Mouse (Mus musculus): ENCODE measurements around the gene Brip1. TPM values are rescaled to one million over a fixed set of nuclear protein-coding genes. Genes with fewer than 3 reads are reported as not detected.
"Not testable (repeated sequence)": the region's sequence is repeated elsewhere in the genome, so short reads cannot be mapped to it uniquely, and the experiment has no call there.

Gene Brip1
- polyA plus RNA-seq, 1 experiment from 2014 or later: 0.64 TPM

DNA sequence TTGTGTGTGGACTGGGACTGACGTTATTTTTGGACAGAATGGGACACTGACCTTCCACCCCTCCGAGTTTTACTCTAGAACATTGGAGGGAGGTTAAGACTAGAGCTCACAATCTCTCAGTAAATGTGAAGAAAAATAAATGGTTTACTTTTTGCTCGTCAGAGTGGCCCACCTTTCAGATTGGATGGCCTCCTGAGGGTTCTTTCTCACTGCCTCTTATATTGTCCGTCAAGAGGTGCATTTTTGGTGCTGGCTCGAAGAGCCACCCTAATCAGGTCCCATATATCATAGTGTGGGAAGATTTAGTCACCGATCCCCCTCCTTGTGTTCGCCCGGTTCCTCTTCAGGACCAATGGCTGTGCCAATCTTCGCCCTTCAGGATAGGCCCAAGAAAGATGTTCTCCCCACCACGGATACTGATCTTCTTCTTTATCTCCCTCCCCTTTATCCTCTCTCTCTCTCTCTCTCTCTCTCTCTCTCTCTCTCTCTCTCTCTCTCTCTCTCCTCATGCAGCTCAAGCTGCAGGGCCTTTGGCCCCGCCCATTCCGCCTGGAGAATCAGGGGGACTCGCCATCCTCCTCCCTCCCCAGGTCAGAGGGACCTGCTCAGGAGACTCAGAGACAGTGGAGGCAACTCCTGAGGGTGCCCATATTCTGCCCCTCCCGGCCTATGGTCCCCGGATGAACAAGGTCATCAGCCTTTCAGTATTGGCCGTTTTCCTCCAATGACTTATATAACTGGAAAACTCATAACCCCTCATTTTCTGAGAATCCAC is 1.1 kb upstream of the Brip1 start:
- 55% methylated on average over 16 of the region's 16 CpGs for WGBS
- no peak for ATAC-seq

DNA sequence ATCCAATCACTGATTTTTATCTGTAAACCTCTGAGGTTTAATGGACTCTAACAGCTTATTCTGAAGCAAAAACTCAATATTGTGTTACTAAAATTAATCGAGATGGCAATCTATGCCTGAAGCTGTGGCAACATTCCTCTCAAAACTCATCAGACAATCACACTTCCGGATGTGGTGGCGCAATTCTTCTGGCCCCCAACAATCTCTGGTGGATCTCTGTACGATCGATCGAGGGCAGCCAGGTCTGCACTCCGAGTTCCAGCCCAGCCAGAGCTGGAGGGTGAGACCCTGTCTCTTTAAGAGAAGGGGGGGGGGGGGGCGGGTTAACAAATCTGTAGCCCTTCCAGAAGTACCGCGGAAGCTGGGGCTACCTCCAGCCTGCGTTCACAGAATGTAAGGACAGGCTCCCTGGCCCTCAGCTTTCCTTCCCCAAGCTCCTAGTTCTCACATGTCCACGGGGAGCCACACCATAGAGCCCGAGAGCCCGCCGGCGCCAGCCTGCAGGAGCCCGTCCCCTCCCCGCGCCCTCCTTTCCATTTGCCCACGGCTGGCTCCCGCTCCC is 452 bp downstream of the Brip1 start:
- peak overlapping the region; percentile 55 for H3K9ac ChIP-seq (ENCODE audit: low read depth, low read length)
- H3K36me3 ChIP-seq (ENCODE audit: control insufficient read depth, insufficient read depth, low read length): peaks cover 12% of the 10 kb centered on the region
- WGBS: under 1% methylated on average over 21 of the region's 21 CpGs
- no peak overlapping the region for H3K27ac ChIP-seq (ENCODE audit: low read length)
- ATAC-seq: peak; percentile 81
- H3K4me2 ChIP-seq (ENCODE audit: low read length): peak overlapping the region; percentile 91
- H3K4me1 ChIP-seq (ENCODE audit: control insufficient read depth, insufficient read depth, low read length): peaks cover 3% of the 10 kb centered on the region; the same call in 1 of the 2 replicates
- H3K9me3 ChIP-seq (replicated peaks; ENCODE audit: control insufficient read depth, low read length, poor library complexity, severe bottlenecking): peaks cover 10% of the 10 kb centered on the region; the same call in 1 of the 2 replicates
- H3K27me3 ChIP-seq (ENCODE audit: control insufficient read depth, insufficient read depth, low read depth, low read length): no peaks in the 10 kb centered on the region
- H3K4me3 ChIP-seq (ENCODE audit: low read depth, low read length): peak overlapping the region; percentile 80

More for the DNA sequence above, 1.1 kb upstream of the Brip1 start:
- peak overlapping the region; percentile 62 for H3K4me2 ChIP-seq (ENCODE audit: low read length)
- H3K9ac ChIP-seq (ENCODE audit: low read depth, low read length): peak overlapping the region; percentile 76
- no peaks in the 10 kb centered on the region for H3K27me3 ChIP-seq (ENCODE audit: control insufficient read depth, insufficient read depth, low read depth, low read length)
- H3K4me3 ChIP-seq (ENCODE audit: low read depth, low read length): peak overlapping the region; percentile 80
- peaks cover 23% of the 10 kb centered on the region for H3K36me3 ChIP-seq (ENCODE audit: control insufficient read depth, insufficient read depth, low read length)
- H3K4me1 ChIP-seq (ENCODE audit: control insufficient read depth, insufficient read depth, low read length): peaks cover 3% of the 10 kb centered on the region; the same call in 1 of the 2 replicates
- no peak overlapping the region for H3K27ac ChIP-seq (ENCODE audit: low read length)
- peaks cover 10% of the 10 kb centered on the region; the same call in 1 of the 2 replicates for H3K9me3 ChIP-seq (replicated peaks; ENCODE audit: control insufficient read depth, low read length, poor library complexity, severe bottlenecking)

DNA sequence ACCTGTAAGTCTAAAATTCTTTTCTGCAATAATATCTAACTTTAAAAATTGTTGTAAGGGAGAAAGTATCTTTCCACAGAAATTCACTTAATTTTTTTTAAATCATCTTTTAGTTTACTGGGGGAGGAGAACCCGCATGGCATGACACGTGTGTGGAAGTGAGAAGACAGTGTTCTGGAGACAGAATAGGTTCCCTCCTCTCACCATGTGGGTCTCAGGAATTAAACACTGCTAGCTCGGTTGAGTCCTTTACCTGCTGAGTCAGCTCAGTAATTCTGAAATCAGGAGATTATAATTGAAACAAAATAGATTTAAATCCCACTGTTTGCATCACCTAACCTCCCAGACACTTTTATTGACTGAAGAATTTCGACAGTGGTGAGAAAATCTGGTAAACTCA is 1.3 kb downstream of the Brip1 start:
- no peak overlapping the region for H3K27ac ChIP-seq (ENCODE audit: low read length)
- H3K36me3 ChIP-seq (ENCODE audit: control insufficient read depth, insufficient read depth, low read length): peaks cover 5% of the 10 kb centered on the region
- peaks cover 8% of the 10 kb centered on the region; the same call in 1 of the 2 replicates for H3K9me3 ChIP-seq (replicated peaks; ENCODE audit: control insufficient read depth, low read length, poor library complexity, severe bottlenecking)
- no peak overlapping the region for H3K4me3 ChIP-seq (ENCODE audit: low read depth, low read length)
- peaks cover 3% of the 10 kb centered on the region; the same call in 1 of the 2 replicates for H3K4me1 ChIP-seq (ENCODE audit: control insufficient read depth, insufficient read depth, low read length)
- no peak overlapping the region for H3K4me2 ChIP-seq (ENCODE audit: low read length)
- ATAC-seq: no peak
- H3K9ac ChIP-seq (ENCODE audit: low read depth, low read length): no peak overlapping the region
- no peaks in the 10 kb centered on the region for H3K27me3 ChIP-seq (ENCODE audit: control insufficient read depth, insufficient read depth, low read depth, low read length)
- WGBS: 55% methylated on average over 4 of the region's 4 CpGs

DNA sequence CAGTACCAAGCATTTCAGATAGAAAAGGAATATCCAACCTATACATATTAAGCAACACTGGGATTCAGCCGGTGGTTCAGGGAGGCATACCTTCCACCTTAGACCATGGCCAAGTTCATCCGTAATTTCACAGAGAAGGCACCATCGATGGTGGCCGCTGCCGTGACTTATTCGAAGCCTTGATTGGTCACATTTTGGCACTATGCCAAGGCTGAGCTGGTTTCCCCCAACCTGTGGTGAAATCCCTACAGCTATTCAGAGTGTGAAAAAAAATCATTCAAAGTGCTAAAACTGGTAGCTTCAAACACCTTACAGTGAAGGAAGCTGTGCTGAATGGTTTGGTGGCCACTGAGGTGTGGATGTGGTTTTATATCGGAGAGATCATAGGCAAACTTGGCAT is 15.8 kb downstream of the Brip1 start:
- H3K27ac ChIP-seq (ENCODE audit: low read length); H3K4me3 ChIP-seq (ENCODE audit: low read depth, low read length); H3K27me3 ChIP-seq (ENCODE audit: control insufficient read depth, insufficient read depth, low read depth, low read length); H3K9me3 ChIP-seq (replicated peaks; ENCODE audit: control insufficient read depth, low read length, poor library complexity, severe bottlenecking); H3K36me3 ChIP-seq (ENCODE audit: control insufficient read depth, insufficient read depth, low read length); H3K4me1 ChIP-seq (ENCODE audit: control insufficient read depth, insufficient read depth, low read length); H3K4me2 ChIP-seq (ENCODE audit: low read length); H3K9ac ChIP-seq (ENCODE audit: low read depth, low read length); ATAC-seq: not testable (repeated sequence)
- WGBS: 95% methylated on average over 7 of the region's 7 CpGs

DNA sequence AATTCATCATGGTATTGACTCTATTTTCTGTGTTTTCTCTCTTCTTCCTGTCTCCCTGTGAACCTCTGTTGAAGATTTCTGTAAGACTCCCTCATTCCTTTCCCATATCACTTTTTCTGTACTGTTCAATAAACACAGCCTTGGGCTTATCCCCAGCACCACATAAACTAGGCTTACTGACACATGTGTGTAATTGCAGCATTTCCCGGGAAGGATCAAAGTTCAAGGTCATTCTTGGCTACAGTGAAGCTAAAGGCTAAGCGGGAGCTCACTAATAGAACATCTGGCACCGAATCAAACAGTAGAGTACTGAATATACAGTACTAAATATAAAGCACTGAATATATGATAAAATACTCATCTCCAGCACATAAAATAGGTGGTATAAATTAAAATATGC is 25.2 kb downstream of the Brip1 start:
- Histone ChIP-seq H3K27ac (ENCODE audit: low read length) (no peak overlapping the region), H3K9ac (ENCODE audit: low read depth, low read length) (no peak overlapping the region), H3K36me3 (ENCODE audit: control insufficient read depth, insufficient read depth, low read length) (no peaks in the 10 kb centered on the region), H3K4me3 (ENCODE audit: low read depth, low read length) (no peak overlapping the region), H3K4me1 (ENCODE audit: control insufficient read depth, insufficient read depth, low read length) (no peaks in the 10 kb centered on the region), H3K4me2 (ENCODE audit: low read length) (no peak overlapping the region), H3K9me3 (replicated peaks; ENCODE audit: control insufficient read depth, low read length, poor library complexity, severe bottlenecking) (no peaks in the 10 kb centered on the region), H3K27me3 (ENCODE audit: control insufficient read depth, insufficient read depth, low read depth, low read length) (no peaks in the 10 kb centered on the region)
- WGBS: 89% methylated on average over 3 of the region's 3 CpGs
- no peak for ATAC-seq

DNA sequence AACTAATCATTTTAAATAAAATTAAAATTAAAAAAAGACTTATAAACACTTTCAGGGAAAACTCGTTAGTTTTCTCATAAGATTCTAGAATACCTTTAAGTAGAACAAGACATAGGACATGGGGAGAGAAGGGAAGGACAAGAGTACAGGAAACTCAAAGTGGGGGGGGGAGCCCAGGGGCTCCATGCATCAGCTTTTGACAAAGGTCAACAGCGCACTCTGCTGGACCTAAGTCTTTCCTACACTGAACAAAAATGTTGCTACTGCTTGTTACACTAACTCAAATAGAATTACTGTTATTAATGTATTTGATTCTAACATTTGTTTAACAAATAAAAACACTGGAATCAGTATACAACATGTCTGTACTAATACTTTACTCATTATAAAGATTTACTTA is 26.8 kb downstream of the Brip1 start:
- no peak overlapping the region for H3K4me2 ChIP-seq (ENCODE audit: low read length)
- no peaks in the 10 kb centered on the region for H3K4me1 ChIP-seq (ENCODE audit: control insufficient read depth, insufficient read depth, low read length)
- no peaks in the 10 kb centered on the region for H3K27me3 ChIP-seq (ENCODE audit: control insufficient read depth, insufficient read depth, low read depth, low read length)
- no peak overlapping the region for H3K9ac ChIP-seq (ENCODE audit: low read depth, low read length)
- no peak for ATAC-seq
- H3K9me3 ChIP-seq (replicated peaks; ENCODE audit: control insufficient read depth, low read length, poor library complexity, severe bottlenecking): no peaks in the 10 kb centered on the region
- no peak overlapping the region for H3K27ac ChIP-seq (ENCODE audit: low read length)
- no peaks in the 10 kb centered on the region for H3K36me3 ChIP-seq (ENCODE audit: control insufficient read depth, insufficient read depth, low read length)
- 53% methylated on average over 2 of the region's 2 CpGs for WGBS
- H3K4me3 ChIP-seq (ENCODE audit: low read depth, low read length): no peak overlapping the region

DNA sequence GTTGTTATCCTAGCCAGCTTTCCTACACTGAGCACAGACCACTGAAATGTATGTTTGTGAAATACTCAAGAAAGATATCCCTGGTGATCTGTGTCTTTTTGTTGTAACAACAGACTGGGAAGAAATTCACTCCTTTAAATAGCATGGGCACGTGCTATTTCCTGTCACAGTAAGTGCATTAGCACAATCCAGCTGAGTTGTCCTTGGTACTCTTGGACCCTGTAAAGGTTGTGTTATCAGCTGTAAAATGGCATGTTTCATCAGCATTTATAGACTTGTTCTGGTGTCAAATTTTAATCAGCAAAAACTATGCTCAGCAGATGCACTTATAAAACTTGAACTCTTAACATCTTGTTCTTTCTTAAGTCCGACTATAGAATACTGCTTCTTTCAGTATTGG is 30.2 kb downstream of the Brip1 start:
- no peaks in the 10 kb centered on the region for H3K27me3 ChIP-seq (ENCODE audit: control insufficient read depth, insufficient read depth, low read depth, low read length)
- no peak overlapping the region for H3K27ac ChIP-seq (ENCODE audit: low read length)
- H3K36me3 ChIP-seq (ENCODE audit: control insufficient read depth, insufficient read depth, low read length): no peaks in the 10 kb centered on the region
- no peaks in the 10 kb centered on the region for H3K4me1 ChIP-seq (ENCODE audit: control insufficient read depth, insufficient read depth, low read length)
- no peak overlapping the region for H3K9ac ChIP-seq (ENCODE audit: low read depth, low read length)
- ATAC-seq: no peak
- no peak overlapping the region for H3K4me3 ChIP-seq (ENCODE audit: low read depth, low read length)
- no peaks in the 10 kb centered on the region for H3K9me3 ChIP-seq (replicated peaks; ENCODE audit: control insufficient read depth, low read length, poor library complexity, severe bottlenecking)
- 92% methylated on average over 2 of the region's 2 CpGs for WGBS
- H3K4me2 ChIP-seq (ENCODE audit: low read length): no peak overlapping the region

DNA sequence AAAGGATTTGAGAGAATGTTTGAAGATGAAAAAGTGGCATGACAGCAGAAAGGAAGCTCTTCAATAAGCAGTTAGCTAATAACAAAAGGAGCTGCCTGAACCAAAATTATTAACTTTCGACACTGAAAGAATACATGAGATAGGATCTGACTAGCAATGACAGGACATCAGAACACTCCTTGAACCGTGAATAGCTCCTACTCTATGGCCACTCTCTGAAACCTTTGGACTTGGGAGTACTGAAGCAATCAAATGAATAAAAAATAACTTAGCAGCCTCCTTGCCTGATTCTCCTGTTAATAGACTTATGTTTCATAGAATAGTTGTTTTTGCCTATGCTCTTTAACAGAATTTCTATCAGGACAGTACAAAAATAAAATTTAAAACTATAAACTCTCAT is 40.7 kb downstream of the Brip1 start:
- ATAC-seq: no peak
- 60% methylated on average over 2 of the region's 2 CpGs for WGBS
- Histone ChIP-seq H3K27me3 (ENCODE audit: control insufficient read depth, insufficient read depth, low read depth, low read length) (no peaks in the 10 kb centered on the region), H3K27ac (ENCODE audit: low read length) (no peak overlapping the region), H3K36me3 (ENCODE audit: control insufficient read depth, insufficient read depth, low read length) (no peaks in the 10 kb centered on the region), H3K9ac (ENCODE audit: low read depth, low read length) (no peak overlapping the region), H3K4me3 (ENCODE audit: low read depth, low read length) (no peak overlapping the region), H3K9me3 (replicated peaks; ENCODE audit: control insufficient read depth, low read length, poor library complexity, severe bottlenecking) (no peaks in the 10 kb centered on the region), H3K4me1 (ENCODE audit: control insufficient read depth, insufficient read depth, low read length) (no peaks in the 10 kb centered on the region), H3K4me2 (ENCODE audit: low read length) (no peak overlapping the region)

DNA sequence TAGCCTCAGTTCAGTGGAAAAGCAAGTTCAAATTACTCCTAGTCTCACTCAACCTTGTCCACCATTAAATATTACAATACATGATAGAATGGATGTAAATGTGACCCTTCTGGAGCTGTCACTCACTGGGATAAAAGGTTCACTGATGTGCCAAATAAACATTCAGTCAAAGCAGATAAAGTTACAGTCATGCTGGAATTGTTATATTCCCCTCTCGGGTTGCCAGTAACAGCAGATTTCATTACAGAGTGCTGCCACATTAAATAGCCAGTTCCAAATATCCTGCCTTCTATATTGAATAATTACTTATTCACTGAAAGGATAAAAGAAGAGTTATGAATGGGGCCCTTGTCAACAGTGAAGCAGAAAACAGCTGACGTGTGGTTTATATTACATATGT is 42.0 kb downstream of the Brip1 start:
- Histone ChIP-seq H3K9ac (ENCODE audit: low read depth, low read length) (no peak overlapping the region), H3K4me2 (ENCODE audit: low read length) (no peak overlapping the region), H3K27me3 (ENCODE audit: control insufficient read depth, insufficient read depth, low read depth, low read length) (no peaks in the 10 kb centered on the region), H3K4me3 (ENCODE audit: low read depth, low read length) (no peak overlapping the region), H3K36me3 (ENCODE audit: control insufficient read depth, insufficient read depth, low read length) (no peaks in the 10 kb centered on the region), H3K27ac (ENCODE audit: low read length) (no peak overlapping the region), H3K9me3 (replicated peaks; ENCODE audit: control insufficient read depth, low read length, poor library complexity, severe bottlenecking) (no peaks in the 10 kb centered on the region), H3K4me1 (ENCODE audit: control insufficient read depth, insufficient read depth, low read length) (no peaks in the 10 kb centered on the region)
- 43% methylated on average over 2 of the region's 2 CpGs for WGBS
- no peak for ATAC-seq

Data from midbrain, embryonic 16.5 days (tissue).